Mouse (Mus musculus) yolk sac, embryonic 10.5 days (tissue): ENCODE data around the gene Slc7a11.
"Not testable (repeated sequence)": the region's sequence is repeated elsewhere in the genome, so short reads cannot be mapped to it uniquely, and the experiment has no call there.

Experiments
- DNase-seq: peaks from one replicate; pipeline ENCODE4 v3.0.0-alpha.2; 2017; ENCODE audit warnings: low spot score

Slc7a11 gene

DNA sequence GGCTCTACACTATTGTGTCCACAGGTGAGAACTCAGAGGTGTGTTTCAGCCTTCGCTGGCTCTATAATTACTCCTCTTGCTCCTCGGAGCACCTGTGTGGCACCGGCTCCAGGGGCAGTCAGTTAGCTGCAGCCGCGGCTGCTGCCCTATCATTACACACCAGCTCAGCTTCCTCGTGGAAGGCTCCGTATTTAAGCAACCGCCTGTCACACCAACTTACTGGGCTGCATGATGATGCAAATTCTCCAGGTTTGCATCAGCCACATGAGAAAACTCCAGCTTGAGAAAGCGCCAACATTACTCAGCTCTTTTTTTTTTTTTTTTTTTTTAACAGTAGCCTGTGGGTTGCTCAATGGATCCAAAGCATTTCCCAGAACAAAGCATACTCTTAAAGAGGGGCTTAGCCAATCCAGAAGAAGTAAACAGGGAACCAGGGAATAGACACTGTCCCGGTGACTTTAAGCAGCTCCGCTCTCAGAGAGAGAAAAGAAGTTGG is at the start of gene Slc7a11:
Gene Slc7a11 (minus strand): TSS at position 194 of the 496 bp plus-strand sequence.
- no peak for DNase-seq

DNA sequence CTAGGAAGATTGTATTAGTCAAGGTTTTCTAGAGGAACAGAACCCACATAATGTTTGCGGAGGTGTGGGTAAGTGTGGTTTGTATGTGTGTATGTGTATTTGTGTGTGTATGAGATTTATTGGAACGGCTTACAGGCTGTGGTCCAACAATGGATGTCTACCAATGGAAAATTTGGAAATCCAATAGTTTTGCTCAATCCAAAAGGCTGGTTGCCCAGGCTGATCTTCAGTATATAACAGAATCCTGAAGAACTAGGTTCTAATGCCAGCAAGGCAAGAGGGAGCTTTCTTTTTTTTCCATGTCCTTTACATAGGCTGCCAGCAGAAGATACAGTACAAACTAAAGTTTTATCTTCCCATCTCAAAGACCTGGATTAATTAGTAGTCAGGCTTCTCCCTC is 48.3 kb upstream of the Slc7a11 start:
- DNase-seq = no peak

DNA sequence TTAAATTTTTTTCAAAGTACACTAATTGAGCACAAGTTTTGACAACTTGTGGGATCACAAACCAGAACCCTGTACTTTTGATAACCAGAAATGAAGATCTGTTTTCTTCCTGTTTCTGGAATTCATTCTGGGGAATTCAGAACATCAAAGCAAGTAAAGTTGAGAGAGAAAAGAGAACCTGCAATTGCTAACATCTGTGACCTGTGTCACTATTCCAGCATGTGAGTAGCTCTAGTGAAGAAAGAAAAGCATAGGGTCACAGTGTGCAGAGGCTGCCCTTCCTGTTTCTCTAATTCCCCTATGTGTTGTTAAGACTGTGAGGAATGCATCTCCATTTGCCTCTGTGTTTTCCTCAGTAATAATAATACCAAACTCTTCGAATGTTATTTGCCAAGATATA is 40.7 kb upstream of the Slc7a11 start:
- no peak for DNase-seq

DNA sequence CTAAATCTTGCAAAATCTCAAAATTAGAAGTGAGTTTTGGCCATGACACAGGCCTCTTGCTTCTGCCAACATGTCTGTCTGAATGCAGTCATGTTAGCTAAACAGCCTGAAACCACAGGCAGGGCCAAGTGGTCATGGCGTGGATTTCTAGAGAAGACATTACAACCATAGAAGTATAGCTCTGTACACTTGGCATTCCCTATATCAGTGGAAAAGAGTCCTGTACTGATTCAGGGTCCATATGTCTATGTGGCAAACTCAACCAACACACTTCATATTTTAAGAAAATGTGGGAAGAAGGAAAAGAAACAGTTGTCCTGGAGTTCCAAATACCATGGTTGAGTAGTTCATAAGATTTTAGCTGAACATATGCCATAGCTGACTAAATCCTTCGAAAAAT is 18.8 kb upstream of the Slc7a11 start:
- DNase-seq = no peak

DNA sequence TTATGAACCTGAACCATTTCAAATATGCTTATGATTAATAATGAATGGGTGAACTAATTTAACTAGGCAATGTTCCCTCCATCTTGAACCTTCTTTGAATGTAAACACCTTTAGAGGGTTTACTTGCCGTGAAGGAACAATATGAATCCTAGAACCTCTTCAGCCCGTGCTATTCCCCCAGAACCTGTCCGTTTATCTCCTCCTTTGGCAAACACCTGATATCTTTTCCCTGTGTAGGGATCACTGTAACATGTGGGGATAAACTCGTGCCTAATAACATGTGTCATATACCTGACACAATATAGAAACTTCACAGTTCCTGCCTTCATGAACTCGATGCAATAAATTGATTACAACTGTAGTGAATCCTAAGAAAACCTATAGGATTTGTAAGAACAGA is 13.7 kb upstream of the Slc7a11 start:
- DNase-seq = no peak

DNA sequence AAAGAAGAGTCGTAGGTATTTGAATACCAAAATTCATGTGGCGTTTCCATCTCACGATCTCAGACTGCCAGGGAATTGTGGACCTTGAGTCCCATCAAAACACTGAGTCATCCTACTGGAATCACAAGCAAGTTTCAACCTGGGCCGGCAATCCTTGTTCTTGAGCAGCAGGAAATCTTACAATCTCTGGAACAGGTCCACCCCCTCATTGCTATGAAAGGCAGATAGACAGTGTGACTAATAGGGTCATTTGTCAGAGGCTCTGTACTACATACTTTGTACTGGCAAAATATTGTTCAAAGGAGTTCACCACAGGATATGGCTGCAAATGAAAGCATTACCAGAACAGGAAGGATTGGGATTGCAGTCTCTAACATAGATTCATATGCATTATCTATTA is 13.2 kb upstream of the Slc7a11 start:
- no peak for DNase-seq

DNA sequence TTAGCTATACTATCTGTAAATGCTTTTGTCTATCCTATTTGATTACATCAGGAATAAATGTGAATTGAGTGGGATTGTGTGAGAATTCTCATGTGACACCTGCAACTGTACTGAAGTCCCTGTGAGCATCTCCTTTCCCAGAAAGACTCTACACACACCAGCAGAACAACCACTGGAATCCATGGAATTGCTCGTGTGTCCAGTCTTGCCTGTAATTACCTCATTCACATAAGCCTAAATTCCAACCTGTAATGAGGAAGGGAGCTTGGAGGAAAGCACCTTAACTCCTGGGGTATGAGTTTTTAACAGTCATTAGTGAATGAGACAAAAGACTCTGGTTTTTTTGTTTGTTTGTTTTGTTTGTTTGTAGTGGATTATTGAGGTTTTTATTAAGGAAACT is 12.6 kb upstream of the Slc7a11 start:
- DNase-seq = no peak

DNA sequence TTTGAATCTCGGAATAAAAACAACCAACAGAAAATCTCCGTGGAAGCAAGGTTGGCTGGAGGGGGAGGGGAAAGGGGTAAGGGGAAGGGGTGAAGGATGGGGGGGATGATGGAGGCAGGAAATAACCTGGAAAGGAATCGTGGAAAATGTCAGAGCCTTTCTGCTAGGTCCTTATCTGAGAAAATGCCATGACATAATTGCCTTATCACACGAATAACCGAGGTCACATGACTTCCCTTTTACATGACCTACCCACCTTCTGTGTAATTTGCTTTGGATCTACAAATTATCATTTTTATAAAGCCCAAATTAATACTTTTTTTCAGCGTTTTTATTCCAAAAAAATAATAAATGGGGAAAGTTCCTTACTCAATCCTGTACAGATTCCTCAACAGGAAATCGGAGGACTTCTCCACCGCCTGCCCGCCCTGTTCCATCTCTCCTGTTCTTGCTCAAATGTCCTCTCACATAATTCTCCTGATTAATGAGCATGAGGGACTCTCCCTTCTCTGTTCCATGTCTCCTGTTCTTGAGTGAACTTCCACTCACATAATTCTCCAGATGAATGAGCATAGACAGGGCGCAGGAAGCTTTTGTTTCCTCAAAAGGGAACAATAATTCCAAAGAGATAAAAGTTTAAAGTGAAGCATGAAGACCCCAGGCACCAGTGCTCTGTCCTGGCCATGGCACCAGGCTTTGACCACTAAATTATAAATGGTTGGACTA is 1.8 kb upstream of the Slc7a11 start:
- DNase-seq = no peak

DNA sequence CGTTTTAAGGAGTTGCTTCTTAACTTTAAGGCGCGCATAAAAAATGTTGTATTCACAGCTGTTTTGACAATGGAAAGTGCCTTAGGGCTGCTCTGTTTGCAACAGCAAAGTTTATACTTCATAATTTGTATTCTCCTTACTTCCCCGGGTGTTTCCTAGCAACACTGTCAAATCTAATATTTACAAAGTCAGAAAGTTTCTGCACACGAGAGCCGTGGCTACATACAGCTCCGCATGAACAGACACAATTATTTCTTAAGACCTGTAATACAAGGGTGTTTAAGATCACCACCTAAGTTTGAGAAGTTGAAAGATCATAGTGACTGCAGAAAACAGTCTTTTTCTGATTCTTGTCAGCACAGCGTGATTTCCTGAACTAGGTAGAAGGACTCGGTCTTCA is 528 bp upstream of the Slc7a11 start:
- no peak for DNase-seq

DNA sequence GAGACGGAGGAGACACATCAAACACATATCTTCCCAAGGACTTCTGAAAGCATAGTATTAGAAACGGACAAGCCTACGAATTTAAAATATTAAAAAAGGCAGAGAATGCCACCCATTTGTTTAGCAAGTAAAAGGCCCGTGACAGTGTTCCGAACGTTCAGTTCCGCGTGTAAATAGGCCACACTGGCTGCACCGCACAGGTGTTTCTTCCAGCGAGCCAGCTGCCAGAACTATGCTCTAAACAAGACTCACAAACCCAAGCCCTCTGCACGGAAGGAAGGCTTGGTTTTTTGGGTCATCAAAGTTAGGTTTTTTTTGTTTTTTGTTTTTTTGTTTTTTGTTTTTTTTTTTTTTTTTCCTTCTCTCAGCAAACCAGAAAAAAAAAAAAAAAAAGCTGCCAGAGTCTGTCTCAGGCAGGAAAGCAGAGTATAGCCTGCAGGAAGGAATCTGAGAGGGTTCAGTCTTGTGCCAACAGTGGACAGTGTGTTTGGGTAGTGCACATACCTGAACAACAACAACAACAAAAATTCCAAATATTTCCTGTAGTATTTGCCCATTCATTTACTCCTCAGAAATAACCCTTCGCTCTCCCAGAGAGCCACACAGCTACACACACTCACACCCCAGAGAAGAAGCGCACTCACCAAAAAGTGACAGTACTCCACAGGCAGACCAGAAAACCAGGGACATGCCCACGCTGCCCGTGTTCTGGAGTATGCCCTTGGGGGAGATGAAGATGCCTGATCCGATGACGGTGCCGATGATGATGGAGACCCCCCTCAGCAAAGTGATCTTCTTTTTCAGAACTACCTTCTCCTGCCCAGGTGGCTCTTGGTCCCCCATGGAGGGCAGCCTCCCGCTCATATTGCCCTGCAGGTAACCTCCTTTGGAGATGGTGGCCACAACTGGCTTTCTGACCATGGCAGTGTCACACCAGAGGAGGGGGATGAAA is 797 bp downstream of the Slc7a11 start:
- no peak for DNase-seq

DNA sequence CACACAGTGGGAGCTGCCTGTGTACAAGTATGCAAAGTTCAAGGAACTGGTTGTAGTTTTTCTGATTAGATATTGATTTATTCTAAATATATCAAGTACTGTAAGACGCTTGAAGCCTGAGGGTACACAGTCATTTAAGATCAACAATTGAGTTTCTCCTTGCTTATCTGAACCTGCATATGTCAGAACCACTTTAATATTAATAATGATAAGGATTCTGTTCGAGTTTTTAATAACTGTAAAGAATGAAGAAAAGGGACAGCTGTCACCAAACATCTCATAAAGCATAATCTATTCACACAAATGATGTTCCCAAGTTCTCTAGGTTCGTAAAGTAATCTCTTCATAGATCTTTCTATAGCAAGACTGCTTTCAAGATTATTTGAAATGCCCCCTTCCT is 2.1 kb downstream of the Slc7a11 start:
- no peak for DNase-seq

DNA sequence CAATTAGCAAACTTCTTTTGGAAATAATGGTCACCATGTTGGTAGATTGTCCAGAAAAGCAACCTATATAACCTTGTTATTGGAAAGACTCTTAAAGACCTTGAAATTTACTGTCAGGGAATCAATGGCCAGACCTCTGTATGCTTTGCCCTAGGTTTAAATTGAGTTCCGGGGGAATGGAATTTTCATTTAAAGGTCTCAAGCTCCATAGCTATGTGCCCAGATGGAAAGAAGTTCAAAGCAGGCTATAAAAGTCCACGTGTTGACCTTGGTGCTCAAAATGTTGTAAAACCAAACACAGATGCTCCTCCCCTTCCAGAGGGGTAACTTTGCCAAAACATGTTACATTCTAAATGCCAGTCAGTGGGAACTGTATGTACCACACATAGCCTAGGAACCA is 3.0 kb downstream of the Slc7a11 start:
- no peak for DNase-seq

DNA sequence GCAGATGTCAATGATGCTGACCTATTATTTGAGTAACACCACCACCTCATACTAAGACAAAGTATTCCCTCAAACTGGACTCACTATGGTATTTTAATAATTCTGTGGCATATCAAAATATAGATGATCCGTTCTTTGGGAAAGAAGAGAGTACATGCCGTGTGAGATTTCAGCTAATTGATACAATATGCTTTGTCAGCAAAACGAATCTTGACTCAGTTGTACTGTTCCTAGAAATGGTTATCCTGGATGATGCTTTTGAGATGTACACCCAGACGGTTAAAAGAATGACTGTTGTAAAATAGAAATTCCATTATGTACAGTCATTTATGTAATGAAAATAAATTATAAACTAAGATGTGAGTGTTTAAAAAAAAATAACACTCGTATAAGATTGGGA is 4.0 kb downstream of the Slc7a11 start:
- no peak for DNase-seq

DNA sequence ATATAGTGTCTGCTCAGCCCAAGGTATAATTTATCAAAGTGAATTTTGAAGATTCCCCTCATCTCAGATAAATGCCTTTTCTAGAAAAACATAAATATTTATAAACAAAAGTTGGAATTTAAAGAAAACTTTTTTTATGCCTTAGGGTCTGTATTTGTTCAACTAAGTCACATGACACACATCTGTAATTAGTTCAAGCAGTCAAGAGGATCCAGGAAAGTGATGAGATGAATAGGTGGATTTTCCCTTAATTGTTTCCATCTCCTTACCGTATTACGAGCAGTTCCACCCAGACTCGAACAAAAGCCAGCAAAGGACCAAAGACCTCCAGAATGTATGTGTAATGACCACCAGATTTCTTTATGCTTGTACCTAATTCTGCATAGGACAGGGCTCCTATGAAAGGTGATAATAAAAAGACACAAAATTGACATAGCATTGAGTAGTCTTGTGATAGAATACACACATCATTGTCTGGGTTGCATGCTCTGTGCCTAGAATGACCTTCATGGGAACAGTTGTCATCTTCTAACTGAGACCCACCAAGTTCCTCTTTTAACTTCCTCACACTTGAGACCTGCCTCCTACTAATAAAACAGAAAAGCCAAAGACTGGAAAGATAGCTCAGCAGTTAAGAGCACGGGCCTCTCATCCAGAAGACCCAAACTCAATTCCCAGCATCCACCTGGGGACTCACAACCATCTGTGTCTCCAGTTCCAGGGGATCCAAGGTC is 4.7 kb downstream of the Slc7a11 start:
- DNase-seq = no peak

DNA sequence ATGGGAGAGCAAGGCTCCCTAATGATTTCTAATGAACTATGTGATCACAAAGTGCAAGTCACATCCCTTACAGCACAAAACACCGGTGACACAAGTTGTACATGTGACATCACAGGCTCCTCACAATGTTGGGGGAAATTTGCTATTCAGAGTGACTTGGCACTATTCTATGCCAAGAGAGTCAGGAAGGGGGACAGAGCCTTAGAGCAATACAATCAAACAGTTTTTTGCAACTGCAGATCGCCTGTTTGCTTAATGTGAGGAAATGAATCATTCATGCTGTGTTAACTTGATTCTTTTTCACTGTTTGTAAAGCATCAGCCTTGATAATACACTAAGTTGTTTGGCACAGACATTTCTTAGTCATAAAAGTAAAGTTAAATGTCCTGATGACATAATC is 5.3 kb downstream of the Slc7a11 start:
- not testable (repeated sequence) for DNase-seq

DNA sequence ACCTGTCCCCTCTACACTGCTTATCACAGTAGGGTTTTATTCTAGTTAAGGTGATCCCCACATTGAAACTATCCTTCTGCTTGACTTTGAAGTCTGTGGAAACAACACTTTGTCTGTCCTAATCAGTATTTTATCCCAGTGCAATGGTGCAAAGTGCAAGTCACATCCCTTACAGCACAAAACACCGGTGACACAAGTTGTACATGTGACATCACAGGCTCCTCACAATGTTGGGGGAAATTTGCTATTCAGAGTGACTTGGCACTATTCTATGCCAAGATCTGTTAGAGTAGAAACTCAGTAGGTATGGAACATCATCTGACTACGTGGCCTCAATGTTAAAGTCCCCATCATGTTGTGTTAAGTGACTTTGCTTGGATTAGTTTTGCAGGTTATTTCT is 7.0 kb downstream of the Slc7a11 start:
- not testable (repeated sequence) for DNase-seq

DNA sequence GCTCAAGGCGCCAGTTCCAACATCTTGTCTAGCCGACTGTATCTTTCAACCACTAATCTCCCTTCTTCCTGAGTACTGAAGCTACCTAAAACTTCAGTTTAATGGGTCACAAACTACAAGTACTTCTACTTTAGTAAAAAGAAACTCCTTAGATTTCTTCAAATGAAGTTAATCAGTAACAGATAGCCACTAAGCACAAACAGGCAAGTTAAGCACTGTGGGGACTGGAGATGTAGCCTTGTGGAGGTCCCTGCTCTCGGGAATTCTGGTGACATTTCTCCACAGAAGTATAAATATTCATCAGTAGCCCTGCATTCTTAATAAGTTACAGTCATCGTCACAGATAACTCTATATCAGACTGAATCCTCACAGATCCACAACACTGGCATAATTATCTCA is 9.6 kb downstream of the Slc7a11 start:
- no peak for DNase-seq

DNA sequence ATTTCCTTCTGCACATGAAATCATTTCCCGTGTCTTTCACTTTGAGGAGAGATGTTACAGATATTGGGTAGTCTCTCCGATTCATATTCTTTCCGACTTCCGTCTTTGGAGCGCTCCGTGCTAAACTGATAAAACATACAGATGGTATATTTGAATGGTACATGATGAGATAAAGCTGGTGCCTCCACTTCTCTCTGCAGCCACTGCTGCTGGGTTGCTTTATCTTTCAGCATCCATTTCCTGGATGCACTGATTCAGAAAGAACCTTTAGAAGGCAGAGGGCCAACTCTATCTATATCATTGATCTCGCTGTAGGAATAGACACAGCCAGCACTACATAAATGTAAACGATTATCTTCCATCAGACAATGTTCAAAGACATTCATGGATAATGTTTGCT is 12.6 kb downstream of the Slc7a11 start:
- DNase-seq = no peak

DNA sequence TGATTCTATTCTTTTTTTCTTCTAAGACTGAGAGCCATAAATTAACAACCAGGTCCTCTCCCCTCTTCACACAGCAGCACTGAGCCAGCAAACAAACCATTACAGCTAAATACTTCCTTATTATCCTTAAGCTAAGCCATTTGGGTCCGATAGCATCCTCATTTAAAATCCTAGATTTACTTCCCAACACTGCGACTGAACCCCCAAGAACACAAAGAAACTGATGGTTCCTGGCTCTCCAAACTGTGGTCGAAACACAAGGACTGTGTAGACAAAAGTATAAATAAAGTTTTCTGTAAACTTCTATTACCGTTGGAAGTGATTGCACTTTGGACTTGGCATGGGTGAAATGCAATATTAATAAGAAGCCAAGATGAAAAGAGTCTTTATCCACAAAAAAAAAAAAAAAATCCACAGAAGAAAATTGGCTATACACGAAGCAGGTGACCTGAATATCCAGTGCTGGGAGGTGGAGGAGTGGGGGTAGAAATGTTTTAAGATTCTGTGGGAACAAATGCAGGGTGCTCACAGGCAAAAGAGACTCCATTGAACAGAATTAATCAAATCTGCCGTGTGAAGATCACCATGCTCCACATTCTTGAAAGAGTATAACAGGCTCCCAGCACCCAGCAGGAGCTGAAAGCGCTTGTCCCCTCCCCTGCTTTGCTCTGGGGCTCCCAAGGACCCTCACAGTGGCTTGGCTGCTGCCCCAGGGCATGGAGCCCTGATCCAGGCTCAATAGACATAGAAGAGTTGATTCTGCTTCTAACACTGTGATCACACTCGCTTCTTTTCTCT is 21.7 kb downstream of the Slc7a11 start:
- DNase-seq = no peak

DNA sequence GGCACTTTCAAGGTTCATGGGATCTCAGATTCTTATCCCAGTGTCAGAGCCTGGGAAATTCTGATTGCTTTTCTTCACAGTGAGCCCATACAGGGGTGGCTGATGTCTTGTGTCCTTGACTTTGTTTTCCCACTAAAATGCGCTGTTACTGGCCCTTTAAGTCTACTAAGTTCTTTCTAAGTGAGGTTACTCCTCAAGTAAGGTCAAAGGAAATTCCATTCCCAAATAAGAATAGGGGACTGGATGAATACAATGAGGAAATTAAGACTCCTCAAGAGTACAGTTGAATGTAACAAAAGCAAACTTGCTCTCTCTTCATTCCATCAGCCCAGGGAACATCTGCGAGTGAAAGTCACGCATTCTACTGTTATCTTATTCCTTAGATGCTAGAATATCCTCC is 24.3 kb downstream of the Slc7a11 start:
- no peak for DNase-seq

DNA sequence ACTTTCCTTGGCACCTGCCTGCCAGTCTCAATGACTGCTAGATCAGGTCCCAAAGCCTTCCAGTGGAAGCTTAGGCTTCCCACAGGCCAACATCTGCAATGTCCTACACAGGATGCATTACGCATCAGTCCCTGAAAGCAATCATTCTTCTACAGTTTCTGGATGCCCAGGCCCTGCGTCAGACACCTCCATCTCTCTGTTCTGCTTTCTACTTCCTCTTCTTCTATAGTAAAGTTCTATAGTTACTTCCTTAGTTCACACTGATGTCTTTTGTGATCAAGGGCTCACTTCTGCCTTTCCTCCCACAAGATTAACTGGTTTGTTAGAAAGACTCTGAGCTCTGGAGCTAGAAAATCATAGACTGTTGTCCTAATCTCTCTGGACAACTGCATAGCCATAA is 36.6 kb downstream of the Slc7a11 start:
- no peak for DNase-seq

DNA sequence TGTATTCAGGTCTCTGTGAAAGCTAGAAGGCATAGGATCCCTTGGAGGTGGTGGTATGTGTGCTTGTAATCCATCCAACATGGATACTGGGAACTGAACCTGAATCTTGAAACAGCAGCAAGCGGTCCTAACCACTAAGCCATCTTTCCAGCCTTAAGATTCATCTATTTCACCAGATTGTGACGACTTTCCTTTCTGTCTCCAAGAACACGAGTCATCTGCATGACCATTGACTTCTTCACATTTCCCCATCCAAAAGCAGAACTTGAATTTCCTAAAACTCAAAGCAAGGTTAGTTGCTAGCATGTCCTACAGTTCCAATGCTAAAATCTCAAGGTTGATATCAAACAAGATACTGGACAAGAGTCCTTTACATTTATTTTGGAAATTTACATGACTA is 37.5 kb downstream of the Slc7a11 start:
- DNase-seq = no peak
